In genomic region chr12:12643247-12643963, GRCm38 (mm10) we compare ENCODE assay signal across 14 mouse cellular contexts.
DNase-seq lines count a peak whose midpoint lies in the region; ATAC-seq and TF ChIP-seq lines count a peak whose summit lies in the region.
"Had no signal": no experiment of that assay in that cellular context is flagged by ENCODE, and none has a peak within 500 bp of the region (broad histone marks: within the 10 kb centered on the region; RNA-seq: fewer than 3 reads in every experiment).

No protein-coding gene starts in this region.

- no peaks in the 10 kb centered on the region for H3K9me3 ChIP-seq in kidney, embryonic 14.5 days (ENCODE audit: control insufficient read depth, low read length)
- no peaks in the 10 kb centered on the region for H3K9me3 ChIP-seq in forebrain, embryonic 11.5 days (ENCODE audit: control insufficient read depth, low read length)
- no peaks in the 10 kb centered on the region for H3K9me3 ChIP-seq in midbrain, embryonic 10.5 days (replicated peaks)
- H3K9me3 ChIP-seq: heart, embryonic 15.5 days; neural tube, embryonic 12.5 days had no signal

- no peak overlapping the region for H3K4me3 ChIP-seq in kidney, embryonic 14.5 days (ENCODE audit: low read length)
- H3K4me3 ChIP-seq in kidney, adult 2 months (ENCODE audit: insufficient read depth, low read depth, low read length), result no peak overlapping the region
- H3K4me3 ChIP-seq in forebrain, embryonic 11.5 days (ENCODE audit: low read depth, low read length), result no peak overlapping the region
- H3K4me3 ChIP-seq in midbrain, embryonic 10.5 days, result no peak overlapping the region
- H3K4me3 ChIP-seq: erythroblast, embryonic 14.5 days; heart, embryonic 15.5 days; neural tube, embryonic 12.5 days had no signal

- TF ChIP-seq POLR2A in kidney, adult 2 months (IDR thresholded peaks at IDR 0.05; ENCODE audit: low read depth, low read length), result no peak

- H3K9ac ChIP-seq in kidney, embryonic 14.5 days (ENCODE audit: low read depth, low read length), result no peak overlapping the region
- H3K9ac ChIP-seq in forebrain, embryonic 11.5 days (ENCODE audit: low read length), result no peak overlapping the region
- H3K9ac ChIP-seq: heart, embryonic 15.5 days; neural tube, embryonic 12.5 days had no signal

- no peaks in the 10 kb centered on the region for H3K36me3 ChIP-seq in kidney, embryonic 14.5 days (ENCODE audit: control insufficient read depth, insufficient read depth, low read length)
- no peaks in the 10 kb centered on the region for H3K36me3 ChIP-seq in kidney, adult 2 months (ENCODE audit: control insufficient read depth, insufficient read depth, low read length)
- H3K36me3 ChIP-seq in forebrain, embryonic 11.5 days (ENCODE audit: control insufficient read depth, insufficient read depth, low read length), result no peaks in the 10 kb centered on the region
- no peaks in the 10 kb centered on the region for H3K36me3 ChIP-seq in midbrain, embryonic 10.5 days
- H3K36me3 ChIP-seq: heart, embryonic 15.5 days; neural tube, embryonic 12.5 days had no signal

- DNase-seq in kidney, adult 2 months, result no peak
- peak; percentile 20 for DNase-seq in embryo, embryonic 11 days
- DNase-seq in forebrain, embryonic 11.5 days (ENCODE audit: low spot score), result no peak
- peak; percentile 72 for DNase-seq in midbrain, embryonic 10.5 days (ENCODE audit: low spot score)
- DNase-seq in heart, adult 8-10 months (ENCODE audit: low spot score), result no peak
- no peak for DNase-seq in left cerebral cortex, adult 18-20 months (ENCODE audit: low spot score in 2 of 2)
- DNase-seq: adrenal gland, adult 8-10 months; gastrocnemius, postnatal 14 days had no signal

- 59% methylated on average over 11 of the region's 11 CpGs for WGBS in kidney, embryonic 14.5 days
- 56% methylated on average over 11 of the region's 11 CpGs for WGBS in kidney, adult 2 months
- 24% methylated on average over 11 of the region's 11 CpGs for WGBS in forebrain, embryonic 11.5 days
- WGBS in midbrain, embryonic 10.5 days, result 21% methylated on average over 11 of the region's 11 CpGs

- no peaks in the 10 kb centered on the region for H3K4me1 ChIP-seq in kidney, embryonic 14.5 days (ENCODE audit: control insufficient read depth, insufficient read depth, low read length)
- H3K4me1 ChIP-seq in kidney, adult 2 months (ENCODE audit: control insufficient read depth, insufficient read depth, low read length), result no peaks in the 10 kb centered on the region
- H3K4me1 ChIP-seq in forebrain, embryonic 11.5 days (replicated peaks; ENCODE audit: control insufficient read depth, insufficient read depth, low read length), result peaks cover 3% of the 10 kb centered on the region; the same call in 1 of the 2 replicates
- H3K4me1 ChIP-seq in midbrain, embryonic 10.5 days, result peaks cover 23% of the 10 kb centered on the region
- H3K4me1 ChIP-seq: heart, embryonic 15.5 days; neural tube, embryonic 12.5 days had no signal

- no peak for TF ChIP-seq CTCF in kidney, adult 2 months (conservative IDR thresholded peaks at IDR 0.05; ENCODE audit: insufficient read depth, insufficient read length, low read depth, low read length)

- no peaks in the 10 kb centered on the region for H3K27me3 ChIP-seq in kidney, embryonic 14.5 days (ENCODE audit: control insufficient read depth, insufficient read depth, low read length)
- no peaks in the 10 kb centered on the region for H3K27me3 ChIP-seq in kidney, adult 2 months (replicated peaks; ENCODE audit: control insufficient read depth, insufficient read depth, low read length)
- H3K27me3 ChIP-seq in forebrain, embryonic 11.5 days (ENCODE audit: control insufficient read depth, insufficient read depth, low read length), result no peaks in the 10 kb centered on the region
- H3K27me3 ChIP-seq in midbrain, embryonic 10.5 days (ENCODE audit: low read depth, poor library complexity, severe bottlenecking), result peaks cover 68% of the 10 kb centered on the region
- H3K27me3 ChIP-seq: CH12.LX; heart, embryonic 15.5 days; neural tube, embryonic 12.5 days had no signal

- no peak overlapping the region for H3K27ac ChIP-seq in kidney, embryonic 14.5 days (ENCODE audit: low read depth, low read length)
- no peak overlapping the region for H3K27ac ChIP-seq in kidney, adult 2 months (ENCODE audit: insufficient read depth, low read depth, low read length)
- H3K27ac ChIP-seq in forebrain, embryonic 11.5 days (ENCODE audit: low read depth, low read length), result 0 out of 2 replicates have a peak overlapping the region, but pooled peaks have one; percentile 6
- H3K27ac ChIP-seq in midbrain, embryonic 10.5 days (replicated peaks), result peak overlapping the region; percentile 24; the same call in 1 of the 2 replicates
- H3K27ac ChIP-seq: heart, embryonic 15.5 days; neural tube, embryonic 12.5 days had no signal

- 0 out of 2 replicates have a peak, but pooled peaks have one; percentile 59 for ATAC-seq in kidney, embryonic 14.5 days (ENCODE audit: low FRiP score, low TSS enrichment)
- no peak; the same call in 1 of the 2 replicates for ATAC-seq in forebrain, embryonic 11.5 days (replicated peaks; ENCODE audit: low FRiP score)
- ATAC-seq: intestine, postnatal 0 days had no signal

- H3K4me2 ChIP-seq in kidney, embryonic 14.5 days (replicated peaks; ENCODE audit: low read depth, low read length), result no peak overlapping the region
- H3K4me2 ChIP-seq in forebrain, embryonic 11.5 days (ENCODE audit: low read depth, low read length, severe bottlenecking), result no peak overlapping the region
- H3K4me2 ChIP-seq: heart, embryonic 15.5 days; neural tube, embryonic 12.5 days had no signal

Comparison
In these comparisons a context has a peak if more than half of its experiments do, and no peak if none do; other contexts are left out.
1. H3K27ac ChIP-seq: peak in forebrain, embryonic 11.5 days (single experiment) and midbrain, embryonic 10.5 days (single experiment); none in kidney, embryonic 14.5 days (single experiment) and kidney, adult 2 months (single experiment).
2. DNase-seq: peak in embryo, embryonic 11 days (single experiment) and midbrain, embryonic 10.5 days (single experiment); none in kidney, adult 2 months (single experiment), forebrain, embryonic 11.5 days (single experiment), heart, adult 8-10 months (single experiment) and left cerebral cortex, adult 18-20 months (0 of 2).